Mouse (Mus musculus) hindbrain, embryonic 12.5 days (tissue): ENCODE measurements at regions not wholly inside any gene's neighbourhood (a gene's known extent, or its start where the extent isn't known, plus 50 kb on each side); places are given as distances from the start of the nearest gene placed in this dataset.
A peak's percentile ranks its signal among the peaks of the same experiment; 100 is the strongest.

Experiments
- ATAC-seq: fragments of 200-750 bp; cut with Nextera tagmentation; 2 replicates; pipeline ENCODE4 v1.8.0; 2017; ENCODE audit warnings: moderate TSS enrichment; ENCODE audit not compliant: low FRiP score
- H3K27ac ChIP-seq: fragments of 300-500 bp; sonication (generic); 2 replicates; pipeline ENCODE4 v1.5.1; 2016; ENCODE audit warnings: mild to moderate bottlenecking
- H3K27me3 ChIP-seq: fragments of 300-500 bp; sonication (generic); 2 replicates; pipeline ENCODE4 v1.6.1; 2016; ENCODE audit warnings: mild to moderate bottlenecking
- H3K36me3 ChIP-seq: fragments of 300-500 bp; sonication (generic); 2 replicates; pipeline ENCODE4 v1.6.1; 2016; ENCODE audit warnings: mild to moderate bottlenecking
- H3K4me1 ChIP-seq: fragments of 300-500 bp; sonication (generic); 2 replicates; pipeline ENCODE4 v1.6.1; 2016
- H3K4me2 ChIP-seq: fragments of 300-500 bp; sonication (generic); replicated peaks from 2 replicates; pipeline ENCODE4 v1.6.1; 2016; ENCODE audit warnings: mild to moderate bottlenecking
- H3K4me3 ChIP-seq: fragments of 300-500 bp; sonication (generic); 2 replicates; pipeline ENCODE4 v1.5.1; 2016; ENCODE audit warnings: mild to moderate bottlenecking
- H3K9ac ChIP-seq: fragments of 300-500 bp; sonication (generic); 2 replicates; pipeline ENCODE4 v1.6.1; 2016; ENCODE audit warnings: mild to moderate bottlenecking, moderate library complexity
- H3K9me3 ChIP-seq: fragments of 300-500 bp; sonication (generic); replicated peaks from 2 replicates; pipeline ENCODE4 v1.6.1; 2016; ENCODE audit warnings: mild to moderate bottlenecking
- WGBS: fragments of 180-500 bp; shearing (Covaris S2); methylation state at CpG from one replicate; pipeline ENCODE4 v1.1.7; 2016; 5-methylcytosine and 5-hydroxymethylcytosine counted together

DNA sequence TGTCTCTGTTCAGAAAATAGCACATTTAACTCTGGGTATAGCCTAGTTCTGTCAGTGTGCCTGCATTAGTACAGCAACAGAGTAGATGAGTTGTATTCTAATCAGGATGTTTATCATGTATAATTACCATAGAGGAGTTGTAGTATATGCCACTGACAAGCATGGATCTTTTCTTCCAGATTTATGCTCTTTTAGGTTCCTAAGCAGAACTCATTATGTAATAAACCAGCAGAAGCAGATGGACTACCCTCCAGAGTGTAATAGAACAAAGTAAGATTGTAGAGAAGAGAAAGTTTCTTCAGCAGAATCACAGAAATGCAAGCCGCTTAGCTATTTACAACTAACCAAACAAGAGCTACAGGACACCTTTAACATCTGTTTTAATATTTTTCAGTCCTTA is 517.2 kb upstream of the Epha5 start:
- no peak overlapping the region for H3K4me3 ChIP-seq

DNA sequence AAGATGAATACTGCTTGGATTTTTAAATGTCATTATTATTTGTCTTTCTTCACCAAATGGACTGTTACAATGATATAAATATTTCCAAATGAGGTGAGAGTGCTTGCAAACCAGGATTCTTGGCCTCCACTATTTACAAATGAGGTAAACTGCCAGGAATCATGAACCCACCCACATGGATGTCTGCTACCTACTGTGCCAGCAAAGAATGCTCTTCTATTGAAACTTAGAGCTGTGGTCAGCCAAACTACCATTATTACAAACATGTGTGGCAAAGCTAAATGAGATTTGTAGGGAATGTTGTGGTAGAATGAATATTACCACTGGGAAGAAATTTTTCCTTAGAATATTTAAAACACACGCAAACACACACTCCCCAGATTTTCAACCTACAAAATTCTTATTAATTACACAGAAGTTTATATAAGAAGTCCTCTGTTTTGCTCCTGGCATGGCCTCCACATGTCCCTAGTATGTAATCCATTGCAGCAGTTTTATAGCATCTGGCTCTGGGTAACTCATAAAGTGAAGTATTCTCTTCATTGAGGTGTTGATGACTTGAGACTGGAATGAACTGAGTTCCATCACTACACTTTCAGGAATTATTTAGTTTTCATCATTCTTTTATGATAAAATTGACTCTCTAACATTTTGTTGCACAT is 500.6 kb upstream of the Epha5 start:
- Histone ChIP-seq H3K27ac (no peak overlapping the region), H3K27me3 (no peaks in the 10 kb centered on the region), H3K36me3 (no peaks in the 10 kb centered on the region), H3K9ac (no peak overlapping the region), H3K4me3 (no peak overlapping the region), H3K9me3 (no peaks in the 10 kb centered on the region), H3K4me1 (no peaks in the 10 kb centered on the region), H3K4me2 (no peak overlapping the region)
- no peak for ATAC-seq
- WGBS, result 88% methylated on average over 1 of the region's 1 CpGs

More for the DNA sequence above, 517.2 kb upstream of the Epha5 start:
- Histone ChIP-seq H3K9ac (no peak overlapping the region), H3K4me1 (no peaks in the 10 kb centered on the region), H3K27me3 (no peaks in the 10 kb centered on the region), H3K4me2 (no peak overlapping the region), H3K27ac (no peak overlapping the region), H3K36me3 (no peaks in the 10 kb centered on the region), H3K9me3 (no peaks in the 10 kb centered on the region)
- no peak for ATAC-seq
- 97% methylated on average over 1 of the region's 1 CpGs for WGBS

DNA sequence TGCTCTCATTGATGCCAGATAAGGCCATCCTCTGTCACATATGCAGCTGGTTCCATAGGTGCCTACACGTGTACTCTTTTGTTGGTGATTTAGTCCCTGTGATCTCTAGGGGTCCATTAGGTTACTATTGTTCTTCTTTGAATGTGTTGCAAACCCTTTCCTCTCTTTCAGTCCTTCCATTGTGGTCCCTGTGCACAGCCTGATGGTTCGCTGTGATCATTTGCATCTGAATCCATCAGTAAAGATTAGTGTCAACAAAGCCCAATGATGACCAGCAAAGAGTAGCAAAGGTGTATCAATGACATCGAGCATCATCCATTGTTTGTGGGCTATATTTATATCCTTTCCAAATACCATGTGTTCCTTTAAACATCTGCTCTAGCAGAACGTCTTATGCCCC is 484.5 kb upstream of the Epha5 start:
- Histone ChIP-seq H3K9ac (no peak overlapping the region), H3K36me3 (no peaks in the 10 kb centered on the region), H3K27me3 (no peaks in the 10 kb centered on the region), H3K4me1 (no peaks in the 10 kb centered on the region), H3K9me3 (no peaks in the 10 kb centered on the region), H3K27ac (no peak overlapping the region), H3K4me2 (no peak overlapping the region), H3K4me3 (no peak overlapping the region)
- no peak for ATAC-seq
- WGBS, result 38% methylated on average over 4 of the region's 4 CpGs

DNA sequence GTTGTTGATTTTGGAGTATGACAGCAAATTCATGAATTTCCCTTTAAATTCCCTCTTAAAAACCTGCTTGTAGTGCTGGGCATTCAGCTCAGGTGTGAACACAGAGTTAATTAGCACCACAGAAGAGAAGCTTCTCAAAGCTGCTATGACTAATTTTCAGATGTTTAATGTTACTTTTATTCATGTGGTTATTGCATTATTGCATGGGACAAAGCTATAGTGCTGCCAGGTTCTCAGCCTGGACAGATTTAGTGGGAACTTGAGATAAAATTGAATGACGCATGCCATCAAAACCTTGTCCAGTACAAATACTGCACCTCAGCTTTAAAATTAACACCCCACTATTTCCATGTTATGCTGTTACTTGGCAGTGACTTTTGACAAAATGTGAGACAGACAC is 480.4 kb upstream of the Epha5 start:
- Histone ChIP-seq H3K4me2 (no peak overlapping the region), H3K27ac (no peak overlapping the region), H3K4me1 (no peaks in the 10 kb centered on the region), H3K9ac (no peak overlapping the region), H3K9me3 (no peaks in the 10 kb centered on the region), H3K4me3 (no peak overlapping the region), H3K36me3 (no peaks in the 10 kb centered on the region), H3K27me3 (no peaks in the 10 kb centered on the region)
- WGBS, result 93% methylated on average over 1 of the region's 1 CpGs
- no peak for ATAC-seq

DNA sequence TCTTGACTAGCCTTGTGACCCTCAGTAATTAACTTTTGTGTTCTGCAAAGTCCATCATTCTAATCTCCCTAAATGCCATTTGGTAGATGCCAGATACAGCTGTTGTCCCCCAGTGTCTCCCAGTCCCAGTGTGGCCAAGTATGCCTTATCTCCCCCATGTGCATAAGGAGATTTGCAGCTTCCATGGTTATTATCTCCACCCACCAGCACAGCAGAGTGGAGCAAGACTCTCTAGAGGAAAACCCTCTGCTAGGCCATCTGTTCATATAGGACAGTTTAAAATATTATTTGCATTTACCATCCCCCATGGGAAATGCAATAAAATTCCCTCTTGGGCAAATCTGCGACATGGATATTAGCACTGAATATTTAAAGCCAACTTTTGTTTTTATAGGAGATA is 436.4 kb upstream of the Epha5 start:
- 47% methylated on average over 1 of the region's 1 CpGs for WGBS
- Histone ChIP-seq H3K9me3 (no peaks in the 10 kb centered on the region), H3K4me3 (no peak overlapping the region), H3K27me3 (no peaks in the 10 kb centered on the region), H3K4me1 (no peaks in the 10 kb centered on the region), H3K36me3 (no peaks in the 10 kb centered on the region), H3K4me2 (no peak overlapping the region), H3K27ac (no peak overlapping the region), H3K9ac (no peak overlapping the region)
- peak; percentile 86 for ATAC-seq

DNA sequence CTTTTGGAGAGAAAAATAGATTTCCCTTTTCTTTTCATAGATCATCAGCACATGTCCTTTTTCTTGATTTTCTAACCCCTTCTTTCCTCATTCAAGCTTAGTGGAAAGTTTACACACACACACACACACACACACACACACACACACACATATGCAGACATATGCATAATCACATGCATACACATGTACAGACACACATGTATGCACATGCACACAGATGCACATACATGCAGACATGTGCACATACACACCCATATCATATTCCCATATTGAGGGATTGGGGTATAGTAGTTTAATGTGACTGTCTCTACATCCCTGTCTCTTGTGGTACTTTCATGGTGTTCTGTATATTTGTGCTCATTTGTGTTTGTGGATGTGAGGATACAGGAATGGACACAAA is 432.0 kb upstream of the Epha5 start:
- Histone ChIP-seq H3K4me3 (no peak overlapping the region), H3K9me3 (no peaks in the 10 kb centered on the region), H3K27ac (no peak overlapping the region), H3K4me2 (no peak overlapping the region), H3K9ac (no peak overlapping the region), H3K36me3 (no peaks in the 10 kb centered on the region), H3K4me1 (no peaks in the 10 kb centered on the region), H3K27me3 (no peaks in the 10 kb centered on the region)
- ATAC-seq, result no peak

DNA sequence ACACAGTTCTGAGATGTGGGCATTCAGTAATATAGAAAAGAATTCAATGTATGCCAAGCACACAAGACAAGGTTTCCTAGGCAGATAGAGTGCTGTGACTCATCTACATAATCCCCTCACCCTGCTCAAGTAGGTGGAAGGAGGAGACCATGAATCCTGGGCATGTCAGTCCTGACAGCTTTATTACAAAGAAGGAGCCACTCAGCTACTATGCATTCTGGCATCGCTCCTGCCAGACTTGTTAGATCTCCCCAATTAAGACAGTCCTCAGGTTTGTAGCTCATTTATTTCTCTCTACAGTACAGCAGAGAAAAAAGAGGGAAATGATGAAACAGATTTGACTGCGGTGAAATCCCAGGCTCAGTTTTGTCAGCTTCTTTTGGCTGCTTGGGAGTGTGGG is 431.6 kb upstream of the Epha5 start:
- Histone ChIP-seq H3K4me1 (no peaks in the 10 kb centered on the region), H3K9ac (no peak overlapping the region), H3K27me3 (no peaks in the 10 kb centered on the region), H3K27ac (no peak overlapping the region), H3K9me3 (no peaks in the 10 kb centered on the region), H3K4me3 (no peak overlapping the region), H3K36me3 (no peaks in the 10 kb centered on the region), H3K4me2 (no peak overlapping the region)
- 44% methylated on average over 2 of the region's 2 CpGs for WGBS
- ATAC-seq, result peak; percentile 90

DNA sequence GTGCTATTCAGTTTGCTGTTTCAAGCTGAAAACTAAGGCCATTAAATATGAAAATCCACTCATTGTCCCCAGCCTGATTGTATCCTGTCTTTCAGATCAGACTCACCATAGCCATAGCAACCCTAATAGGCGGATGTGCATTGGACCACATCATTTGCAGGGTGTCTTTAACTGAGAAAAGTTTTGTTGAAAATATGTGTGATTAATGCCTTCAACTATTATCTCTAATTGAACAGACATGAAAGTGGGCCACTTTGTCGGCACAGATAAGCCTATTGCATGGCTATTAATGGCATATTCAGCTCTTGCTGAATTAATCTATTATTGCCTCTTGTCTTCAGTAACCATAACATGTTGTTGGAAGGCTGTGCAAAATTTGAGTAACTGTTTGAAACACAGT is 394.3 kb upstream of the Epha5 start:
- no peak overlapping the region for H3K27ac ChIP-seq
- no peaks in the 10 kb centered on the region for H3K4me1 ChIP-seq
- H3K9me3 ChIP-seq, result no peaks in the 10 kb centered on the region
- 25% methylated on average over 2 of the region's 2 CpGs for WGBS
- H3K4me3 ChIP-seq, result no peak overlapping the region
- H3K27me3 ChIP-seq, result no peaks in the 10 kb centered on the region
- H3K9ac ChIP-seq, result no peak overlapping the region
- H3K36me3 ChIP-seq, result no peaks in the 10 kb centered on the region
- H3K4me2 ChIP-seq, result no peak overlapping the region
- ATAC-seq, result peak; percentile 93

DNA sequence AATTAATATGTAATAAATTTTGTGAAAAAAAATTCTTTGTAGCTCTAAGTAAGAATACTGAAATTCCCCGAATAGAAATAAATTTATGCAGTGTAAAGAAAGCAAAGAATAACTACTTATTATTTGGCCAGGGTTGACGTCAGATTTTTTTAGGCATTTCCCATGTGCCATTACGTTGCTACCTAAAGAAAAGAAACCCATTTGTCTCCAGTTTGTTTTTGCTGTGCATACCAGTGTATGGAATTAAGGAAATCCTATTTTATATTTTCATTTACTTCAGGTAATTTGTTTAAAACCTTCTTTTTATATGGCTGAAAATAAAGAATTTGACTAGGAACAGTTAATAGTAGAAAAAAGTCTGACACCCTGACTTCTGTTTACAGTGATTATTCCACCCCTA is 393.7 kb upstream of the Epha5 start:
- Histone ChIP-seq H3K4me2 (no peak overlapping the region), H3K9me3 (no peaks in the 10 kb centered on the region), H3K9ac (no peak overlapping the region), H3K4me3 (no peak overlapping the region), H3K27ac (no peak overlapping the region), H3K36me3 (no peaks in the 10 kb centered on the region), H3K27me3 (no peaks in the 10 kb centered on the region), H3K4me1 (no peaks in the 10 kb centered on the region)
- peak; percentile 26 for ATAC-seq
- WGBS, result 49% methylated on average over 3 of the region's 3 CpGs

DNA sequence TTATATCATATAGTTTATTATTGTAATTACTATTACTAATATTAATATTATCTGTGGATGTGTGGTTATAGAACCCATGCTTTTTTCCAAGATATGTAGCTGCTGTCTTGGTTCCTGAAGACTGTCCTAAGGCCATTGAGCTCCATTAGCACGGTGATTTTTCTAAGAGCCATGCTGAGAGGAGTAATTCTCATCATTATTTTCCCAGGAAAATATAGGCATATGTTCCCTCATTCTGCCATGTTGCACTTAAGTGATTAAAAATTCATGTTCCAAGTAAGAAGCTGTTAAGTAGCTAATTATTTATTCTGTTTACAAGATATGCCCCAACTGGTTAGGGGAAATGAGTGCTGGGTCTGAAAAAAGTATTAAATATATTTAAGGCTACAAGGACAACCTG is 345.4 kb upstream of the Epha5 start:
- 59% methylated on average over 1 of the region's 1 CpGs for WGBS
- H3K4me1 ChIP-seq, result no peaks in the 10 kb centered on the region
- no peaks in the 10 kb centered on the region for H3K9me3 ChIP-seq
- no peaks in the 10 kb centered on the region for H3K27me3 ChIP-seq
- H3K36me3 ChIP-seq, result no peaks in the 10 kb centered on the region
- no peak overlapping the region for H3K9ac ChIP-seq
- H3K27ac ChIP-seq, result no peak overlapping the region
- ATAC-seq, result no peak
- no peak overlapping the region for H3K4me2 ChIP-seq
- H3K4me3 ChIP-seq, result no peak overlapping the region

DNA sequence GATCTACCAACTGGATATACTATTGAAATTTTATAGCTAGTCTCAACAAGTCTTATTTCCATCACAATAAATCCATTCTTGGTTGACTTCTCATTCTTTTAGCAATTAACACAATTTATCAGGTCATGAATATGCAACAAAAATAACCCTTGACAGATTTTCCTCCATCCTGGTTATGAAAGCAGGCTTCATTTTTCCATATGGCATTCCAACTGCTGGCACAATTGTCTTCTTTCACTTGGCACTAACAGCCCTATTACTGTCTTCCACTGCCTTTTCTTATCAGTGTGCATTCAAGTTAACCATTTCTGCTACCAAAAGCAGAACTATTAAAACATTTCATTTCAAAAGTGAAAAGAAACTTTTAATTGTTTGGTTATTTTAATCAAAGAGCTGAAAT is 334.9 kb upstream of the Epha5 start:
- H3K9me3 ChIP-seq, result no peaks in the 10 kb centered on the region
- no peak overlapping the region for H3K4me3 ChIP-seq
- H3K27me3 ChIP-seq, result no peaks in the 10 kb centered on the region
- H3K4me1 ChIP-seq, result no peaks in the 10 kb centered on the region
- H3K27ac ChIP-seq, result no peak overlapping the region
- no peak overlapping the region for H3K9ac ChIP-seq
- H3K4me2 ChIP-seq, result no peak overlapping the region
- H3K36me3 ChIP-seq, result no peaks in the 10 kb centered on the region
- no peak for ATAC-seq

DNA sequence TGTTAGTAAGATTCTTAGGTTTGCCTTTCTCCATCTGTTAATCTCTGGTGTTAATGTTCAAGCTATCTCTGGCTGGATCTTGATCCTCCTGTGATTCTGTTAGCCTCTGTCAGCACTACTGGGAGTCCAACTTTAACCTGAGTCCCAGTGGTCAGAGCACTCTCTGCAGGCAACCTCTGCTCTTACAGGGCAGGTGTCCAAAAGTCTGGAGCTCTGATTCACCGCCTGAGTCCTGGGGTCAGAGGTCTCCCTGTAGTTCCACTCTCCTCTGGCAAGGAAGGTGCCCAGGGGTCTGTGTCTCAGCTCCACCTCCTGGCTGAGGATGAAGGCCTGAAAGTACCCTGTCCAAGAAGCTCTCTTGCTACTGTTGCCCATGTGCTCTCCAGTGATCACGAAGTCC is 288.3 kb upstream of the Epha5 start:
- no peak overlapping the region for H3K4me3 ChIP-seq
- no peak for ATAC-seq
- H3K9me3 ChIP-seq, result no peaks in the 10 kb centered on the region
- H3K27me3 ChIP-seq, result no peaks in the 10 kb centered on the region
- H3K27ac ChIP-seq, result no peak overlapping the region
- H3K9ac ChIP-seq, result no peak overlapping the region
- no peaks in the 10 kb centered on the region for H3K36me3 ChIP-seq
- 84% methylated on average over 2 of the region's 2 CpGs for WGBS
- no peak overlapping the region for H3K4me2 ChIP-seq
- no peaks in the 10 kb centered on the region for H3K4me1 ChIP-seq

DNA sequence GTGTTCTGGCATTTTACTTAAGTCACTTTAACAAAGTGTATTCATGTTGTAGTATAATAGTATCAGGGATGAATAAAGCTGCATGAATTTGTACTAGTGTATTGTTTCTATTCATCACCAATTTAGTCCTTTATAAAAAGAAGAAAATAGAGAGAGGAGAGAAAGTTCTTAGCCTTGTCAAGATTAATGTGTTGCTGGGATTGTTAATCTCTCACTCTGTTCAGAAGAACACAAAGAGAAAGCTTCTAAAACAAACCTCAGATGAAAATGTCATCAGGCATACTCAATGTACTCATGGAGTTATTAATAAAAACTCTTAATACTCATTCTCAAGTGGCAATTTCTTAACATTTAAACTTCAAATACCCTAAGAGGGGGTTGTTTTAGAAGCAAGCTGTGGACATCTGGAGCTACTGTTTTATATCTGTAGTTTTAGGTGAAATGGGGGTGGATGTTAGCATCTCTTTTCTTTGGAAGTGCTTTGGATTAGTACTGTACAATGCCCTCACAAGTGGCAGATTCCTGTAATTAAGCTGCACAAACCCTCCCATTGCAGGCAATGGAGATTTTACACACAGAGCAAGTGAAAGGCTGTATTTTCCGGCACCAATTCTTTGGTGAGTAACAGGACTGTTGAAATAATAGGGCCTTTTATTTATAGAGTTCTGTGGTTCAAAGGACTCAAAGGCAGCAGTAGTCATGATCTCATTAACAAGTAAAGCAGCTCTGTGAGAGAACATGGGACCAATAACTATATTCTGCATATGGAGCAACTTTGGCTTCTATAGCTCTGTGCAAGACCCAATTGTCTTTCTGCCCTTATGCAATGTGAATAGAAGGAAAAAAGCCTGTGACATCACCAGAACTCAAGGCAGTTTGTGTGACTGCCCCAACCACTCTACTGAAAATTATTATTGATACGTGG is 273.4 kb upstream of the Epha5 start:
- no peak overlapping the region for H3K4me3 ChIP-seq
- 0 out of 2 replicates have a peak, but pooled peaks have one; percentile 35 for ATAC-seq
- no peaks in the 10 kb centered on the region for H3K36me3 ChIP-seq
- no peak overlapping the region for H3K4me2 ChIP-seq
- no peak overlapping the region for H3K9ac ChIP-seq
- WGBS, result 68% methylated on average over 2 of the region's 2 CpGs
- H3K4me1 ChIP-seq, result no peaks in the 10 kb centered on the region
- H3K27ac ChIP-seq, result no peak overlapping the region
- H3K27me3 ChIP-seq, result no peaks in the 10 kb centered on the region
- no peaks in the 10 kb centered on the region for H3K9me3 ChIP-seq
